Mouse (Mus musculus) gastrocnemius, postnatal 14 days (tissue): ENCODE results near the gene Insig2. TPM values are rescaled to one million over a fixed set of nuclear protein-coding genes. Genes with fewer than 3 reads are reported as not detected.

Experiments used
- total RNA-seq, 2 experiments: library from RNA; stranded (reverse); gene quantifications; 2 replicates each; pipeline ENCODE4 v1.2.3; 2021

Gene Insig2
- total RNA-seq, 2 experiments from 2014 or later: 45.3 to 47.9 TPM

Other genes starting within 250 kb of the Insig2 start
- 10 to 100 TPM in 1 of 2 experiments, 1 to 10 TPM in 1; 9.5 to 10.8 TPM for gene Ccdc93, start 98.5 kb upstream of the Insig2 start, total RNA-seq
- not detected for gene Htr5b, start 195.9 kb upstream of the Insig2 start, total RNA-seq
- gene Ddx18, start 235.4 kb upstream of the Insig2 start, total RNA-seq: 10 to 100 TPM; 15.4 to 17.7 TPM